Mouse (Mus musculus) thymus, adult 2 months (tissue): ENCODE measurements around the gene Mss51.

Experiments
- CTCF ChIP-seq: fragments of 200-500 bp; IDR thresholded peaks from 2 replicates; pipeline ENCODE4 v1.5.1; 2012; ENCODE audit warnings: mild to moderate bottlenecking, control low read depth, low read length, moderate library complexity, borderline replicate concordance; ENCODE audit not compliant: control insufficient read depth, poor library complexity, insufficient read depth; ENCODE audit errors: extremely low read depth
- POLR2A ChIP-seq: fragments of 200-500 bp; IDR thresholded peaks from 2 replicates; pipeline ENCODE4 v1.6.1; 2012; ENCODE audit warnings: mild to moderate bottlenecking, low read length, control low read depth, moderate library complexity; ENCODE audit not compliant: control insufficient read depth, poor library complexity, insufficient read depth; ENCODE audit errors: extremely low read depth

DNA sequence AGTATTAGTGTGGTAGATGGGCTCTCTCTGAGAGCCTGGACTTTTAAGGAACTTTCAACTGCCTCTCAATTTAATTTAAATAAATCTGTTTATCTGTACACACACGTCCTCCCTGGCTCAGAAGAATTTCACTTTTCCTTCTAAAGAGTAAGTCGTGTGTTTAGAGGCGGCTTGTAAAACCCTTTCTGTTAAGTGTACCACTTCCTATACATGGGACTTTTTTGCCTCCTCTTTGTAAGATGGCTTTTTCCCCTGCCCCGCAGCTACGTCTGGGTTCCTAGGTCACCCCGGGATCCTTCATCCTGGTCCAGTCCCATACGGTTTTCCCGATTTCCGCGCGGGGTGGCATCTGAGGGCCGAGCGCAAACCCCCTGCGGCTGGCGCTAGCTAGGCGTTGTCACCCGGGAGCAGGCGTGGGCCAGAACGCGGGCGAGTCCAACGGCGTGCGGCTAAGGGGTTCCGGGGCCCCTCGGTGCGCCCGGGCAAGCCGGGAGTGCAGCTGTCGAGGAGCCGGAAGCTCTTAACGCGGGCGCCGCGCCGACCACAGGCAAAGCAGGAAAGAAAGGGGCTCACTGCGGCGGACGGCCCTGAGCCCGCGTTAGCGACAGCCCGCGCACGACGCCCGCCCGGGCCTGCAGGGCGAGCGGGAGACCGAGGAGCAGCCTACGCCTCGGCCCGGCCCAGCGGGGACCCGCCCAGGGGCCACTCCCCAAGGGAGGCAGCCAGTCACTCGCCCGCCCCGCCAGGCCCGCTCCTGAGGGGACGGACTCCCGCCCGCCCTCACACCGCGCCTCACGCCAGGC, 49.0 kb upstream of the Mss51 start:
- TF ChIP-seq CTCF (no peak; the same call in 1 of the 2 replicates), POLR2A (peak; percentile 61)
